Mouse (Mus musculus) megakaryocyte progenitor cell, adult 5-6 weeks (primary cell): ENCODE measurements around the gene Sv2b. TPM values are rescaled to one million over a fixed set of nuclear protein-coding genes. Genes with fewer than 3 reads are reported as not detected.
A peak's percentile ranks its signal among the peaks of the same experiment; 100 is the strongest.

Experiments used
- ATAC-seq: replicated peaks from 2 replicates; pipeline ENCODE4 v1.8.0; 2016; ENCODE audit warnings: mild to moderate bottlenecking, moderate TSS enrichment, inconsistent platforms; ENCODE audit not compliant: poor library complexity
- total RNA-seq, 2 experiments: library from RNA; stranded (forward) in 1 of 2; stranded (reverse) in 1 of 2; fragments of 157-497, 149-512 nt in 1 of 2; fragments of 200-1000 nt in 1 of 2; gene quantifications; 2 replicates each; pipeline versions ENCODE4 v1.2.3 to v1.2.4; 2015 to 2017

Gene Sv2b
- total RNA-seq, 2 experiments from 2014 or later: not detected

DNA sequence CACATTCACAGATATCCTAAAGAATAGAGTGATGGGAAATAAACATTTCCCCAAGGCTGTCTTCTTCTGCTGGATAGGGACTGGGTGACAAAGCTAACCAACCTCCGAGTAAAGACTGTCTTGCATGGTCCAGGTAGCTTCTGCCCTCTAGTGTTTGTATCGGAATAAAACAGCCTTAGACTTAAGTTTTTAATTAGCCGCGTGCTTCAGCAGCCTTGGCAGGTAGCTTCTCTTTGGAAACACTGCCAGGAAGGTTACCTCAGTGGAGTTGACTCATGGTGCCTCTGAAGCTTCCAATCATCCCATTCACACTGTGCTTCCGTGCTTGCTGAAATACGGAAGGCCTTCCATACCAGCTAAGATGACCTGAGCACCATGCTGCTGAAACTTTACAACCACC is 198.4 kb downstream of the Sv2b start:
- peak; percentile 91 for ATAC-seq

DNA sequence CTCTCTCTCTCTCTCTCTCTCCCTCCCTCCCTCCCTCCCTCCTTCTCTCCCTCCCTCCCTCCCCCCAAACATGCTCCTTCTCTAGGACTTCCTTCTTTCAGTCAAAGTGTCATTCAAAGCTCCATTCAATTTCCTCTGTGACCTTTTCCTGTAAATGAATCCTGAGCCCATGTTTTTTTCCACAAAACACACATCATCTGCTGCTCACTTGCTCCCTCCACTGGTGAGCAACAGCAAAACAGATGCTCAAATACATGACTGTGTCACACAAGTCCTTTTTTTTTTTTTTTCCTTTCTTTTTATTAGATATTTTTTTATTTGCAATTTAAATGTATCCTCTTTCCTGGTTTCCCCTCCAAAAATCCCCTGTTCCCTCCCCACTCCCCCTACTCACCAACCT is 201.6 kb downstream of the Sv2b start:
- ATAC-seq: peak; percentile 69

DNA sequence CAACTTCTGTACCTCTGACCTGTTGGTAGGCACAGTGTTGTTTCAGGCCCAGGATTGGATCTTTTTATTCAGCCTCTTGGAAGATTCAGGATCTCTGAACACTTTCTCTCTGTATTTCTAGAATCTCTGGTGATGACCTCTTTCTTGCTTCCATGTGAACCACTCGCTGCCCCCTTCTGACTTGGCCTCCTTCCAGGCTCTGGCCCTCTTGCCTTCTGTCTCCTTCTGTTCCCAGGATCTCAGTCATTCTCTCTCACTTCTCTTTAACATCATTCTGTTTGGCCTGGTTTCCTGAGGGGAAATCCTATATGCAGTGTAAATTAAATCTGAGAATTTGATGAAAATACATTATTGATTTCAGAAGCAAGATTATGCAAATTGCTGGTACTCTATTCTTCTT is 205.2 kb downstream of the Sv2b start:
- ATAC-seq: no peak

DNA sequence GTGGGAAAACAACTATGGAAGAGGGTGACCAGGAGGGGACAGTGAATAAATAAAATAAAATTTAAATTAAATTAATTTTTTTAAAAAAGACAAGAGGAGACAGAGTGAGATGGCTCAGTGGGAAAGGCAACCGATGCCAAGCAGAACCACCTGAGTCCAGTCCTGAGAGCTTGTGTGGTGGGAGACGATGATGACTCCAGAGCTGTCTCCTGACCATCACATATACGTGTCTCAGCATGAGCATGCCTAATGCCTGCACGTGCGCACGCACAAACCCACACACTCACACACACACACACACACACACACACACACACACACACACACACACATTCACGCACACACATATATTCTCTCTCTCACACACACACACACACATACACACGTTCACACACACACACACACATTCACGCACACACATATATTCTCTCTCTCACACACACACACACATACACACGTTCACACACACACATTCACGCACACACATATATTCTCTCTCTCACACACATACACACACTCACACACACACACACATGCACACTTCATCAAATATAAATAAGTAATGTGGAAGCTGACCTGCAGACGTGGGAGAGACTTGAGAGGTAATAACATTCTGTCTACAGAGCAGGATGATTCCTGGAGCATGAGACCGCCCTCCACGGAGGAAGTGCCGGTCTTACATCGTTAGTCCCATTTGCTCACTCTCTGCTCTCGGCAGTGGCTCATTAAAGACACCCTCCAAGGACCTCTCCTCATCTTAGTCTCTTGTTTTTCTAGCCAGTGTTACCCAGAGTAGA is 206.3 kb downstream of the Sv2b start:
- no peak for ATAC-seq

DNA sequence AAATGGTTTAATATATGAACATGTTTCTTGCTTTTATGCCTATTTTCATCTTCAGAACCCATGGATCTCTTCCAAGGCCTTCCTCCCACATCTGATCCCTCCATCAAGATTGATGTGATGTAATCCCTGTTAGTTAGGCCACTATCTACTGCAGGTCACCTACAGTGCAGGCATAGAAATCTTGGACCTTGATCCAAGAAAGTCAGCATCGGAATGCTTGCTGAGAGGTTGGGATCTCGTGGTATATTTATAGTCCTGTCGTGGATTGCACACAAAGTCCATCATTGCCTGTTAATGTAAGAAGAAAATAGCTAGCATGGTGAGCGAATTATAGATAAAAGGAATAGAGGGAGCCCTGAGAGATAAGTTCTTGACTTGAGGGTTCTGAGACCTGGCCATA is 223.6 kb downstream of the Sv2b start:
- ATAC-seq: no peak

DNA sequence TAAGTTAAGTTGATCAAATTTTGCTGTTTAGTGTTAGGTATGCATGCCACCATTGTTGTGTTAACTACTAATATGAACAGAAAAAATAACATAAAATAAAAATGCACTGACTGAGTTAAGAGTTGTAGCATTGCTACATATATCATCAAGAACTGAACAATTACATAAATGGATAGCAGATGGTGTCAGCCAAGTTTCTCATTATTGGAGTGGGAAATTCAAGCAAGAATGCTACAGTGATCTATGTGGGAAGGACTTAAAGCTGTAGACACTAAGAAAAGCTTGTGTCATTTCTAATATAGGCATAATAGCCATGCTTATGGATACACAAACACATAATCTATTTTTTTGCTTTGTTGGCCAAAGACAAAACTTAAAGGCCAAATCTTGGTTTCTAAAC is 228.9 kb downstream of the Sv2b start:
- no peak for ATAC-seq

DNA sequence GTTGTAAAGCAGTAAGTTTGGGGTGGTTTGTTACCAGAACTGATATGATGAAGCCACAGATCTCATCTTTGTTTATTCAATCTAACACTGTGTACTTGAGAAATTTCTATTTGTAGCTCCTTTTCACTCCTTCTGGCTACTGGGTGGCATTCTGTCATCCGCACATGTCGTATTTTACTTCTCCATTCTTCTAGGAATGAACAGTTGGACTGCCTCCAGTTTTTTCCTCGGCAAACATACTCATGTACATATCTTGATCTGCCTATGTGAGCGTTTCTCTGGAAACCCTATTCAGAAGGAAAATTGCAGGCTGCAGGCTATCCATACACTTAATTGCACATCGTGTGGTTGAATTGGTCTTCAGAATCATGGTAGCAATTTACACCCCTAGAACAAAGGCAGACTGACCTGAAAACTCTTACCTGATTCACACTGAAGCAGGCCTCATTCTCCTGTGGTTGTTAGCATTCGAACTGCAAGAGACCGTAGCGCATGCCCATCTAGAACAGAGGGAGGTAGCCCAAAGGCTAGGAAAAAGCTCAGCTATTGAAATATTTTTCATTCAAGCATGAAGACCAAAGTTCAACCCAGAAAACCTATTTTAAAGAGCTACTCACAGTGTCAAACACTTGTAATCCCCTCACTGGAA is 231.4 kb downstream of the Sv2b start:
- ATAC-seq: no peak

Other genes starting within 250 kb of the Sv2b start
- 69.3 and 93.1 TPM in 2 replicates for gene Akap13, start 146.3 kb upstream of the Sv2b start, total RNA-seq (2015)
- 165 and 173 TPM in 2 replicates for gene Akap13, start 146.3 kb upstream of the Sv2b start, total RNA-seq (2017)